Mouse (Mus musculus): ENCODE data around the gene Ism1. TPM values are rescaled to one million over a fixed set of nuclear protein-coding genes. Genes with fewer than 3 reads are reported as not detected.

Gene Ism1
- total RNA-seq, 1 experiment: 0.76 TPM

DNA sequence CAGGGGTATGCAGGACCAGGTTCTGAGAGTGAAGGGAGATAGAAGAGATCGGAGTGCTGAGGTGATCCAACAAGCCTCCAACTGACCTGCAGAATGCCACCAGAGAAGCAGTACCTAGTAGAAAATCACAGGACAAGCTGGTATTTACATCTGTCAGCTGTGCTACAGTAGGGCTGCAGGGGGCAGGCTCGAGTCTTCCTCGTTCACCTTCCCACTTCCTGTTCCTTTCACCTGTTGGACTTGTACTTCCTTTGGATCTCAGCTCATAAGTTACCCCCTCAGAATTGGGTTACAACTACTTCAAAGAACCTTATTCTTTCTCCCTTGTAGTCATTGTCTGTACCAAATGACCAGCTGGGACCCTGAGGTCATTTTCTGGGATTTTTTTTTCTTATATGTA lies 47.4 kb downstream of the Ism1 start:
- no peak overlapping the region for H3K9ac ChIP-seq (ENCODE audit: insufficient read depth, low read depth, low read length, poor library complexity, severe bottlenecking)
- H3K4me3 ChIP-seq (ENCODE audit: insufficient read depth in 1 of 2, low read depth in 1 of 2, low read length in 2 of 2, poor library complexity in 1 of 2, severe bottlenecking in 1 of 2): no peak overlapping the region
- H3K9me3 ChIP-seq (ENCODE audit: control insufficient read depth, insufficient read depth, low read depth, low read length): no peaks in the 10 kb centered on the region
- no peaks in the 10 kb centered on the region for H3K36me3 ChIP-seq (ENCODE audit: control insufficient read depth, insufficient read depth, low read length, poor library complexity, severe bottlenecking)
- TF ChIP-seq ZC3H11A (IDR thresholded peaks at IDR 0.05; ENCODE audit: borderline replicate concordance, low read depth, low read length): no peak
- no peak for TF ChIP-seq MAFK (IDR thresholded peaks at IDR 0.05; ENCODE audit: insufficient read depth, low read depth, low read length)
- no peak for TF ChIP-seq HCFC1 (IDR thresholded peaks at IDR 0.05; ENCODE audit: borderline replicate concordance, insufficient read depth, low read length)
- no peak for TF ChIP-seq CHD2 (IDR thresholded peaks at IDR 0.05; ENCODE audit: low read depth, low read length)
- no peak overlapping the region for H3K27ac ChIP-seq (ENCODE audit: insufficient read depth, low read depth, low read length, poor library complexity, severe bottlenecking)
- in situ Hi-C loops (cut with MboI; ENCODE audit: low sequenced_read_pairs in 2 of 2, unreplicated experiment in 2 of 2): loop anchor here in 1 of 2 experiments (10.0 kb wide), 1 partner anchor 131 kb away; no protein-coding TSS in a partner anchor
- no peak for DNase-seq (ENCODE audit: low read depth, low spot score)
- H3K4me1 ChIP-seq (ENCODE audit: control insufficient read depth in 2 of 2, insufficient read depth in 2 of 2, low read length in 2 of 2, poor library complexity in 1 of 2): no peaks in the 10 kb centered on the region

GRCm38 (mm10) chr2:139728060-139728459 lies 50.1 kb downstream of the Ism1 start:
- no peaks in the 10 kb centered on the region for H3K9me3 ChIP-seq (ENCODE audit: control insufficient read depth, insufficient read depth, low read depth, low read length)
- H3K9ac ChIP-seq (ENCODE audit: insufficient read depth, low read depth, low read length, poor library complexity, severe bottlenecking): no peak overlapping the region
- DNase-seq (ENCODE audit: low read depth, low spot score): no peak
- H3K4me3 ChIP-seq (ENCODE audit: insufficient read depth in 1 of 2, low read depth in 1 of 2, low read length in 2 of 2, poor library complexity in 1 of 2, severe bottlenecking in 1 of 2): no peak overlapping the region
- no peaks in the 10 kb centered on the region for H3K36me3 ChIP-seq (ENCODE audit: control insufficient read depth, insufficient read depth, low read length, poor library complexity, severe bottlenecking)
- no peak overlapping the region for H3K27ac ChIP-seq (ENCODE audit: insufficient read depth, low read depth, low read length, poor library complexity, severe bottlenecking)
- in situ Hi-C loops (cut with MboI; ENCODE audit: low sequenced_read_pairs in 2 of 2, unreplicated experiment in 2 of 2): loop anchor here in 1 of 2 experiments (10.0 kb wide), 1 partner anchor 133 kb away; no protein-coding TSS in a partner anchor
- no peaks in the 10 kb centered on the region for H3K4me1 ChIP-seq (ENCODE audit: control insufficient read depth in 2 of 2, insufficient read depth in 2 of 2, low read length in 2 of 2, poor library complexity in 1 of 2)
- TF ChIP-seq HCFC1 (IDR thresholded peaks at IDR 0.05; ENCODE audit: borderline replicate concordance, insufficient read depth, low read length) (no peak), ZC3H11A (IDR thresholded peaks at IDR 0.05; ENCODE audit: borderline replicate concordance, low read depth, low read length) (no peak), ZNF384 (IDR thresholded peaks at IDR 0.05; ENCODE audit: low read depth, low read length) (no peak), MAFK (IDR thresholded peaks at IDR 0.05; ENCODE audit: insufficient read depth, low read depth, low read length) (no peak), CHD2 (IDR thresholded peaks at IDR 0.05; ENCODE audit: low read depth, low read length) (no peak)

DNA sequence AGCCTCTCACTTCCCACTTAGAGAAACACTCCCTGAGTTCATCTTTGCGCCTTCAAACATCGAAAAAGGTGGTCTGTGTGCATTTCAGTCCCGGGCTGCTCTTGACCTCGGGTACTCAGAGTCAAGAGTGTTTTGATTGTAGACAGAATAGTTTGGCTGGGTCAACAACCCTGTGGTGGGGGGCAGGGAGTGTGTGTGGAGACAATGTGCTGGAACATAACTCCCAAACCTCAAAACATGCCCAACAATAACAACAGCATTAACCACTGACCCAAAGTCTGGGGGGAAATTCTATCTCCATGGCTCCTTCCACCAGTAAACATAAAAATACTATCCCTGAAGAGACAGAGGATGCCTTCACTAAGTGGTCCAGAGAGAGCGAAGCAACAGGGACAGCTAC lies 51.4 kb downstream of the Ism1 start:
- TF ChIP-seq CHD2 (IDR thresholded peaks at IDR 0.05; ENCODE audit: low read depth, low read length): no peak
- no peak for TF ChIP-seq HCFC1 (IDR thresholded peaks at IDR 0.05; ENCODE audit: borderline replicate concordance, insufficient read depth, low read length)
- no peak for TF ChIP-seq ZC3H11A (IDR thresholded peaks at IDR 0.05; ENCODE audit: borderline replicate concordance, low read depth, low read length)
- no peak for TF ChIP-seq MAFK (IDR thresholded peaks at IDR 0.05; ENCODE audit: insufficient read depth, low read depth, low read length)
- no peak for TF ChIP-seq ZNF384 (IDR thresholded peaks at IDR 0.05; ENCODE audit: low read depth, low read length)
- Histone ChIP-seq H3K4me3 (ENCODE audit: insufficient read depth in 1 of 2, low read depth in 1 of 2, low read length in 2 of 2, poor library complexity in 1 of 2, severe bottlenecking in 1 of 2) (no peak overlapping the region), H3K4me1 (ENCODE audit: control insufficient read depth in 2 of 2, insufficient read depth in 2 of 2, low read length in 2 of 2, poor library complexity in 1 of 2) (no peaks in the 10 kb centered on the region), H3K27ac (ENCODE audit: insufficient read depth, low read depth, low read length, poor library complexity, severe bottlenecking) (no peak overlapping the region), H3K9me3 (ENCODE audit: control insufficient read depth, insufficient read depth, low read depth, low read length) (no peaks in the 10 kb centered on the region), H3K9ac (ENCODE audit: insufficient read depth, low read depth, low read length, poor library complexity, severe bottlenecking) (no peak overlapping the region), H3K36me3 (ENCODE audit: control insufficient read depth, insufficient read depth, low read length, poor library complexity, severe bottlenecking) (no peaks in the 10 kb centered on the region)
- DNase-seq (ENCODE audit: low read depth, low spot score): no peak
- in situ Hi-C loops (cut with MboI; ENCODE audit: low sequenced_read_pairs in 2 of 2, unreplicated experiment in 2 of 2): loop anchor here in 1 of 2 experiments (10.0 kb wide), 1 partner anchor 135 kb away; no protein-coding TSS in a partner anchor

- H3K9ac ChIP-seq (ENCODE audit: insufficient read depth, low read depth, low read length, poor library complexity, severe bottlenecking): no peak overlapping the region
- peaks cover 0 to 3% of the 10 kb centered on the region in 2 experiments; a peak in 1 of 4 replicates for H3K4me1 ChIP-seq (ENCODE audit: control insufficient read depth in 2 of 2, insufficient read depth in 2 of 2, low read length in 2 of 2, poor library complexity in 1 of 2)
- no peaks in the 10 kb centered on the region for H3K9me3 ChIP-seq (ENCODE audit: control insufficient read depth, insufficient read depth, low read depth, low read length)
- H3K27ac ChIP-seq (ENCODE audit: insufficient read depth, low read depth, low read length, poor library complexity, severe bottlenecking): no peak overlapping the region
- H3K36me3 ChIP-seq (ENCODE audit: control insufficient read depth, insufficient read depth, low read length, poor library complexity, severe bottlenecking): no peaks in the 10 kb centered on the region
- in situ Hi-C loops (cut with MboI; ENCODE audit: low sequenced_read_pairs in 2 of 2, unreplicated experiment in 2 of 2): no loop called here
- TF ChIP-seq MAFK (IDR thresholded peaks at IDR 0.05; ENCODE audit: insufficient read depth, low read depth, low read length) (no peak), ZNF384 (IDR thresholded peaks at IDR 0.05; ENCODE audit: low read depth, low read length) (no peak), HCFC1 (IDR thresholded peaks at IDR 0.05; ENCODE audit: borderline replicate concordance, insufficient read depth, low read length) (no peak), CHD2 (IDR thresholded peaks at IDR 0.05; ENCODE audit: low read depth, low read length) (no peak), ZC3H11A (IDR thresholded peaks at IDR 0.05; ENCODE audit: borderline replicate concordance, low read depth, low read length) (no peak)
- DNase-seq (ENCODE audit: low read depth, low spot score): no peak
- no peak overlapping the region for H3K4me3 ChIP-seq (ENCODE audit: insufficient read depth in 1 of 2, low read depth in 1 of 2, low read length in 2 of 2, poor library complexity in 1 of 2, severe bottlenecking in 1 of 2)
Observed at GRCm38 (mm10) chr2:139742381-139742780, 64.4 kb downstream of the Ism1 start.

DNA sequence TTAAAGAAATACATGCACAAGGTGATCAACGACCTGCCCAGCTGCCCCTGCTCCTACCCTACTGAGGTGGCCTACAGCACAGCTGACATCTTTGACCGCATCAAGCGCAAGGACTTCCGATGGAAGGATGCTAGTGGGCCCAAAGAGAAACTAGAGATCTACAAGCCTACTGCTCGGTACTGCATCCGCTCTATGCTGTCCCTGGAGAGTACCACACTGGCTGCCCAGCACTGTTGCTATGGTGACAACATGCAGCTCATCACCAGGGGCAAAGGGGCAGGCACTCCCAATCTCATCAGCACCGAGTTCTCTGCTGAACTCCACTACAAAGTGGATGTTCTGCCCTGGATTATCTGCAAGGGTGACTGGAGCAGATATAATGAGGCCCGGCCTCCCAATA lies 79.0 kb downstream of the Ism1 start:
- no peaks in the 10 kb centered on the region for H3K36me3 ChIP-seq (ENCODE audit: control insufficient read depth, insufficient read depth, low read length, poor library complexity, severe bottlenecking)
- H3K4me3 ChIP-seq (ENCODE audit: insufficient read depth in 1 of 2, low read depth in 1 of 2, low read length in 2 of 2, poor library complexity in 1 of 2, severe bottlenecking in 1 of 2): no peak overlapping the region
- no peak overlapping the region for H3K9ac ChIP-seq (ENCODE audit: insufficient read depth, low read depth, low read length, poor library complexity, severe bottlenecking)
- DNase-seq (ENCODE audit: low read depth, low spot score): no peak
- in situ Hi-C loops (cut with MboI; ENCODE audit: low sequenced_read_pairs in 2 of 2, unreplicated experiment in 2 of 2): no loop called here
- no peak overlapping the region for H3K27ac ChIP-seq (ENCODE audit: insufficient read depth, low read depth, low read length, poor library complexity, severe bottlenecking)
- no peaks in the 10 kb centered on the region for H3K4me1 ChIP-seq (ENCODE audit: control insufficient read depth in 2 of 2, insufficient read depth in 2 of 2, low read length in 2 of 2, poor library complexity in 1 of 2)
- TF ChIP-seq HCFC1 (IDR thresholded peaks at IDR 0.05; ENCODE audit: borderline replicate concordance, insufficient read depth, low read length) (no peak), ZC3H11A (IDR thresholded peaks at IDR 0.05; ENCODE audit: borderline replicate concordance, low read depth, low read length) (no peak), ZNF384 (IDR thresholded peaks at IDR 0.05; ENCODE audit: low read depth, low read length) (no peak), CHD2 (IDR thresholded peaks at IDR 0.05; ENCODE audit: low read depth, low read length) (no peak), MAFK (IDR thresholded peaks at IDR 0.05; ENCODE audit: insufficient read depth, low read depth, low read length) (no peak)
- H3K9me3 ChIP-seq (ENCODE audit: control insufficient read depth, insufficient read depth, low read depth, low read length): no peaks in the 10 kb centered on the region
